Mouse (Mus musculus): ENCODE measurements around the gene Tbcc.

The Tbcc gene

GRCm38 (mm10) chr17:46870204-46870798 is 20.2 kb upstream of the Tbcc start:
- no peak for DNase-seq (ENCODE audit: low read depth)

GRCm38 (mm10) chr17:46870913-46871312 is 19.6 kb upstream of the Tbcc start:
- no peak for DNase-seq (ENCODE audit: low read depth)

- DNase-seq (ENCODE audit: low read depth): no peak
Measured at GRCm38 (mm10) chr17:46872806-46873205, 17.7 kb upstream of the Tbcc start.

DNA sequence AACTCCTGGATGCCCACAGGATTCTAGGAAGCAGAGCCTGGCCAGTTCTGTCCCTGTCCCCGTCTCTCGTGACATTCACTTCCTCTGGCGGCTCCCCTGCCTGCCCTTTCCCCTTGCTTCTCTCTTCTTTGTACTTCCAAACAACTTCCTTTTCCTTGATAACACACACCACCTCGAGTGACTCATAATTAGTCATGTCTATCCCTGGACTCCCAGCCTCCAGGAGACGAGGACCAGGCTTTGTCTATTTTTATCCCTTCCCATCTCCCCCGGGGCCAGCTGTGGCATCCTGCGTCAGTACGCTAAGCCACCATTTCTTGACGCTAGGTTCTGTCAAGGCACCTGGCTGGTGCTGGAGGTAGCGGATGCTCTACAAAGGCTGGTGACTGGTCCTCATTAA is 16.4 kb upstream of the Tbcc start:
- DNase-seq (ENCODE audit: low read depth): no peak

GRCm38 (mm10) chr17:46875626-46876025 is 14.9 kb upstream of the Tbcc start:
- no peak for DNase-seq (ENCODE audit: low read depth)

- peak; percentile 73 for DNase-seq (ENCODE audit: low read depth)
Measured at GRCm38 (mm10) chr17:46876371-46876950, 14.0 kb upstream of the Tbcc start.

GRCm38 (mm10) chr17:46877061-46877460 is 13.4 kb upstream of the Tbcc start:
- no peak for DNase-seq (ENCODE audit: low read depth)

DNA sequence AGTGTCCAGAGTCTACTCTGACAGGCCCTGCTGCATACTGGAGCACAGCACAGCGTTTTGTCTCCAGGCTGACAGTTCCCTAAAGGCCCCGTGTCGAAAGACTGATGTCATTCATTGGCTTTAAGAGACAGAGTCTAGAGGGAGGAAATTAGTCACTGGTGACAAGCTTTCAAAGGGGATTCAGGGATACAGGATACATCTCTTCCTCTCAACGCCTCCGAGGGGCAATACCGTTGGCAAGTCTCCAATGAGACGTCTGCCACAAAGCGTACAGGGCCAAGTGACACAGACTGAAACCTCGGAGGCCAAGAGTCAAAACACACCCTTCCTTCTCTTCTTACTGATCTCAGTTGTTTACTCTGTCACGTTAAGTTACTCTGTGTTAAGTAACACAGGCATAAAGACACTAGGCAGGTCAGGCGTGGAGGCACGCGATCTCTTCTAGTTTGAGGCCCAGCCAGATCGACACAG is 10.6 kb upstream of the Tbcc start:
- DNase-seq (ENCODE audit: low read depth): no peak

GRCm38 (mm10) chr17:46880322-46880721 is 10.2 kb upstream of the Tbcc start:
- DNase-seq (ENCODE audit: low read depth): no peak

DNA sequence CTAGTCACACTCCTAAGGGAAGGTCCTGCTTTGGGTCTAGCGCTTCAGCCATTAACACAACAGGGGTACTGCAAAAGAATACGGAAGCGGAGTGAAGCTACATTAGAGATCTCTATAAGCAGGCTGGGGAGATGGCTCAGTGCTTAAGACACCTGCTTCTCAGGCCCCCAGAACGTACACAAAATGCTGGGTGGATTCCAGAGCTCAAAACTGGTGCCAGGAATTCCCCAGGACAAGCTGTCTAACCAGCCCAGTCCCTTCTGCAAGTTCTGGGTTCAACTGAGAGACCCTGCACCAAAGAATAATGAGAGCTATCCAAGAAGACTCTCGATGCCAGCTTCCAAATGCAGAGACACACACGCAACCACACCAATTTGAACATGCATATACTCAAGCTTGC is 8.8 kb upstream of the Tbcc start:
- no peak for DNase-seq (ENCODE audit: low read depth)

DNA sequence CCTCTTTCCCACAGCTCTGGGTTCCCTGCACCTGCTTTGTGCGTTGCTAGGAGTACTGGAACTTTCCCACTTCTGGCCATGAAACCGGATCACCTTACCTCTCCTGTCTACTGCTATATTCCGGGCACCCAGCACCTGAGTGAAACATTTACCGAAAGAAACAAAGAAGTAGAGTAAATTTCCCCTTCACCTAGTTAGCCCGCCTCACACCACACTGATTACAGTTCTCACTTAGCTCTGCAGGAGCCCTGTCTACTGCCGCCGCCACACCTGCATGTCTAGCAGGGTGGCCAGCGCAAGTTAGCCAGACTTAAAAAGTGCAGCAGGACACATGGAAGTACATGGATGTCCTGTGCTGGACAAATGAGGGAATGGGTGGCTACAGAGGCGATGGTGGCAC is 7.4 kb upstream of the Tbcc start:
- DNase-seq (ENCODE audit: low read depth): no peak

DNA sequence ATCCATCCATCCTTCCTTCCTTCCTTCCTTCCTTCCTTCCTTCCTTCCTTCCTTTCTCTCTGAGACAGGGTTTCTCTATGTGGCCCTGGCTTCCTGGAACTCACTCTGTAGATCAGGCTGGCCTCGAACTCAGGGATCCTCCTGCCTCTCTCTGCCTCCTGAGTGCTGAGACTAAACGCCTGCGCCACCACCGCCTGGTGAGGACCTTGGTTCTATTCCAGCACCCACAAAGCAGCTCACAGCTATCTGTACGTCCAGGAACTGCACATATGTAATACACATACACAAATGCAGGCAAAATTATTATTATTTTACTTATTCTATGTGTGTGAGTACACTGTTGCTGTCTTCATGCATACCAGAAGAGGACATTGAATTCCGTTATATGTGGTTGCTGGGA is 5.7 kb upstream of the Tbcc start:
- DNase-seq (ENCODE audit: low read depth): no peak

DNA sequence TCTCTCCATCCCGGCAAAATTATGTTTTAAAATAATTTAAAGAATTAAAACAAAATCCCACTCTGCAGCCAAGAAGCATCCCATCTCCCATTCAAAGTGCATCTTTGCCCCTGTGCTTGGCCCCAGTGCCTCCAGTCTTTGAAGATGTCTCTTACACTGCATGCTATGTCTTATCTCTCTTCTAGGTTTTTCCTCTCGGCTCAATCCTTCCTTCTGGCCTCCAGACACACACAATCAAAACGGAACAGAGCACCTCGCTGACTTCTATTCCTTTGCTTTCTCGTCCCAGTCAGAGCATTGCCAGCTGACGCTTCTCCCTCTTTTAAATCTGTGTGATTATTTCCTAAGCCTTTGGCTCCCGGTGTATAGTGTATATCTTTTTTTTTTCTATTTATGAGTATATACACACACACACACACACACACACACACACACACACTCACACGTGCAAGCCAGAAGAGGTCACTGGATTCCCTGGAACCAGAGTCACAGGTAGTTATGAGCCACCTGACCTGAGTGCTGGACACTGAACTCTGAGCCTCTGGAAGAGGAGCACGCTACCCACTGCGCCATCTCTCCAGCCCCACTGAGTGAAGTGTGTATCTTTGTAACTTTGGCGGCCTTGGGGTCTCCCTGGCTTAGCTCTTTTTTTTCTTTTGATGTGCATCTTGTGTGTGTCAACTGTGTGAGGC is 5.1 kb upstream of the Tbcc start:
- DNase-seq (ENCODE audit: low read depth): no peak

DNA sequence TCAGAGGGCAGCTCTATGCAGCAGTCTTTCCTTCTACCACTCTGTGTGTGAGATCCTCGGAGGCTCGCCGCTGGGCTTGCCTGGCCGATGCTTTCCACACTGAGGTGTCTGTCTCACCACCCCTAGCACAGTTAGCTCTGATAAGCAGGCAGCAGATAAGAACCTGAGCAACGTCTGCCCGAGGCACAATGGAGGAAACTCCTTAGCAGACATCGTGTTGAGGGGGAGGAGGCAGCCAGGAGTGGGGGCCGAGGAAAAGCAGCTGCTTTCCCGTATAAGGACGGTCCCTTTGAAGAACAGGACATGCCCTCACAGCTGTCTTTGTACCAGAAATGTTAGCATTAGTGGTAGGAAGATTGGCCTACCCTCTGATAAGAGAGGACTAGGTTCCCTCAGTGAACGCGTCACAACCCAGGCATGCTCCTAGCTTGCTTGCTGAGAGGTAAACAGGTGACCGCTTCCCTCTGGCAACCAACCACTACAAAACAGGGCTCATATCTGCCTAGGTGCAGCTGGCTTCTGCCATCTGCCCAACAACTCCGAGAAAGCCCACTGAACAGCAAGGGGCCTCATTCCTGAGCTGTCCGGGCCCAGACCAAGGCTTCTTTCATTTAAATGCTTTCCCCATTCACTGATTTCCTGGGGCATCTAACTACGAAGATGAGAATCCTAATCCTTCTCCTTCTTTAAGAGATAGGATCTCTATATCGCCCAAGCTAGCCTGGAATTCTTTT is 4.4 kb upstream of the Tbcc start:
- DNase-seq (ENCODE audit: low read depth): no peak

GRCm38 (mm10) chr17:46888511-46889212 is 1.8 kb upstream of the Tbcc start:
- DNase-seq (ENCODE audit: low read depth): peak; percentile 35

GRCm38 (mm10) chr17:46889450-46890084 is 917 bp upstream of the Tbcc start:
- peak; percentile 57 for DNase-seq (ENCODE audit: low read depth)

GRCm38 (mm10) chr17:46890843-46891594 is 535 bp downstream of the Tbcc start:
- DNase-seq (ENCODE audit: low read depth): no peak

DNA sequence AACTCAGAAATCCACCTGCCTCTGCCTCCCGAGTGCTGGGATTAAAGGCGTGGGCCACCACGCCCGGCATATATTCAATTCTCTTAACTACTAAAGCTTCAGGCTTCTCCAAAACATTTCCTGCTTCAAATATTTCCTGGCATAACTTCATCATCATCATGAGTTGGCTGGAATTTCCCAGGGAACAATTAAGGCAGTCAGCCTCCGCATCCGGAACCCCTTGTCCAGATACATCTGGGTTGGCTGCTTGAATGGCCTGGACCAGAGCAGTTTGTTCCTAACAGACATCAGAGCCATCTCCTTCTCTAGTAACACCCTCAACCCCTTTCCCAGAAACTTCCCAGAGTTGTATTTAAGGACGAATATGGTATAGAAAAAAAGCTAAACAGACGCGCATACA is 4.9 kb downstream of the Tbcc start:
- DNase-seq (ENCODE audit: low read depth): no peak

- DNase-seq (ENCODE audit: low read depth): no peak
Measured at GRCm38 (mm10) chr17:46897221-46897950, 6.9 kb downstream of the Tbcc start.

- DNase-seq (ENCODE audit: low read depth): no peak
Measured at GRCm38 (mm10) chr17:46900941-46901340, 10.5 kb downstream of the Tbcc start.

Measured in fibroblast of lung, adult 2 months (primary cell).